Mouse (Mus musculus) midbrain, embryonic 10.5 days (tissue): ENCODE results near the gene Rps3. TPM values are rescaled to one million over a fixed set of nuclear protein-coding genes. Genes with fewer than 3 reads are reported as not detected.

Experiments
- DNase-seq: peaks from one replicate; pipeline ENCODE4 v3.0.0-alpha.2; 2017; ENCODE audit warnings: low spot score
- H3K27ac ChIP-seq: fragments of 300-500 bp; sonication (generic); replicated peaks from 2 replicates; pipeline ENCODE4 v1.5.1; 2016; ENCODE audit warnings: mild to moderate bottlenecking
- H3K27me3 ChIP-seq: fragments of 300-500 bp; sonication (generic); 2 replicates; pipeline ENCODE4 v1.6.1; 2016; ENCODE audit warnings: low read depth, mild to moderate bottlenecking; ENCODE audit not compliant: poor library complexity, severe bottlenecking
- H3K36me3 ChIP-seq: fragments of 300-500 bp; sonication (generic); 2 replicates; pipeline ENCODE4 v1.6.1; 2016; ENCODE audit warnings: mild to moderate bottlenecking, moderate library complexity
- H3K4me1 ChIP-seq: fragments of 300-500 bp; sonication (generic); 2 replicates; pipeline ENCODE4 v1.6.1; 2016
- H3K4me3 ChIP-seq: fragments of 300-500 bp; sonication (generic); 2 replicates; pipeline ENCODE4 v1.5.1; 2016; ENCODE audit warnings: mild to moderate bottlenecking, moderate library complexity
- H3K9me3 ChIP-seq: fragments of 300-500 bp; sonication (generic); replicated peaks from 2 replicates; pipeline ENCODE4 v1.6.1; 2016; ENCODE audit warnings: mild to moderate bottlenecking
- WGBS: fragments of 180-500 bp; shearing (Covaris S2); methylation state at CpG from one replicate; pipeline ENCODE4 v1.1.7; 2016; 5-methylcytosine and 5-hydroxymethylcytosine counted together
- polyA plus RNA-seq: library from polyadenylated mRNA; unstranded; fragments of >200 nt; fragmentation: Nextera tagmentation; extraction: Ambion mirVana; gene quantifications from 2 replicates; pipeline ENCODE4 v1.2.1, GENCODE M21; 2016

The Rps3 gene
- polyA plus RNA-seq, 1 experiment from 2014 or later, result 788 TPM

DNA sequence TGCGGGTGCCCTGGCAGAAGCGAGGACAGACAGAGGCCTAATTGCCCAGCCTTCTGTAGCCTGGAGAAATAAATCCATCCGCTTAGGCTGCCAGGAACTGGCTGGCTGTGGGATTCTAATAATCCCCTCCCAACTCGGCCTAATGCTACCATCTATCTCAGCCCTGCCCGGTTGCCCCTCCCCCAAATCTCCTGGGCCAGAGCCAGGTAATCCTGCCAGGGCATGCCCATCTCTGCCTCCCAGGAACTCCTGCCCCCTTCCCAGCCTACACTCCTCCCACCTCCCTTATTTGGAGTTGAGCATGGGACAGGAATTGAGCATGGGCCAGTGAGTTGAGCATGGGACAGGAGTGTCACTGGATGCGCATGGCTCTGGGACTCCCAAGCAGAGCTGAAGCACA, 53.8 kb downstream of the Rps3 start:
- Histone ChIP-seq H3K4me3 (no peak overlapping the region), H3K36me3 (0 out of 2 replicates have a peak, but pooled peaks cover 9% of the 10 kb centered on the region), H3K27ac (0 out of 2 replicates have a peak overlapping the region, but pooled peaks have one; percentile 46), H3K27me3 (peaks cover 12% of the 10 kb centered on the region; the same call in 1 of the 2 replicates), H3K4me1 (peaks cover 62% of the 10 kb centered on the region), H3K9me3 (no peaks in the 10 kb centered on the region)
- DNase-seq, result no peak
- WGBS, result 39% methylated on average over 6 of the region's 6 CpGs

- Histone ChIP-seq H3K9me3 (no peaks in the 10 kb centered on the region), H3K36me3 (0 out of 2 replicates have a peak, but pooled peaks cover 9% of the 10 kb centered on the region), H3K4me3 (no peak overlapping the region), H3K27ac (no peak overlapping the region), H3K4me1 (peaks cover 62% of the 10 kb centered on the region), H3K27me3 (peaks cover 5% of the 10 kb centered on the region; the same call in 1 of the 2 replicates)
- 92% methylated on average over 5 of the region's 5 CpGs for WGBS
- DNase-seq, result no peak
Observed at GRCm38 (mm10) chr7:99428836-99429235, 54.7 kb downstream of the Rps3 start.

GRCm38 (mm10) chr7:99427987-99428386, 55.6 kb downstream of the Rps3 start:
- Histone ChIP-seq H3K4me3 (no peak overlapping the region), H3K9me3 (no peaks in the 10 kb centered on the region), H3K36me3 (0 out of 2 replicates have a peak, but pooled peaks cover 10% of the 10 kb centered on the region), H3K4me1 (peaks cover 62% of the 10 kb centered on the region), H3K27ac (no peak overlapping the region), H3K27me3 (0 out of 2 replicates have a peak, but pooled peaks cover 3% of the 10 kb centered on the region)
- WGBS, result 91% methylated on average over 3 of the region's 3 CpGs
- no peak for DNase-seq

Other genes starting within 250 kb of the Rps3 start
- gene Mogat2, start 245.1 kb downstream of the Rps3 start, polyA plus RNA-seq, result 18.5 and 30.3 TPM in 2 replicates
- gene Map6, start 216.3 kb downstream of the Rps3 start, polyA plus RNA-seq, result 27.9 and 39.5 TPM in 2 replicates
- gene Serpinh1, start 130.5 kb downstream of the Rps3 start, polyA plus RNA-seq, result 789 and 882 TPM in 2 replicates
- gene Gdpd5, start 102.3 kb downstream of the Rps3 start, polyA plus RNA-seq, result 23.5 and 28.2 TPM in 2 replicates
- 2.9 and 10.0 TPM in 2 replicates for gene Klhl35, start 17.7 kb downstream of the Rps3 start, polyA plus RNA-seq
- gene Arrb1, start 51.7 kb upstream of the Rps3 start, polyA plus RNA-seq, result 9.8 and 10.1 TPM in 2 replicates
- 0.32 and 0.79 TPM in 2 replicates for gene Tpbgl, start 143.4 kb upstream of the Rps3 start, polyA plus RNA-seq
- 2.1 and 3.2 TPM in 2 replicates for gene Slco2b1, start 227.6 kb upstream of the Rps3 start, polyA plus RNA-seq
- not detected in 2 replicates for gene Olfr520, start 246.5 kb upstream of the Rps3 start, polyA plus RNA-seq